Mouse (Mus musculus): ENCODE results near the gene Pnma1. TPM values are rescaled to one million over a fixed set of nuclear protein-coding genes. Genes with fewer than 3 reads are reported as not detected.

The Pnma1 gene
- polyA plus RNA-seq, 2 experiments, result 0.05 to 0.10 TPM

DNA sequence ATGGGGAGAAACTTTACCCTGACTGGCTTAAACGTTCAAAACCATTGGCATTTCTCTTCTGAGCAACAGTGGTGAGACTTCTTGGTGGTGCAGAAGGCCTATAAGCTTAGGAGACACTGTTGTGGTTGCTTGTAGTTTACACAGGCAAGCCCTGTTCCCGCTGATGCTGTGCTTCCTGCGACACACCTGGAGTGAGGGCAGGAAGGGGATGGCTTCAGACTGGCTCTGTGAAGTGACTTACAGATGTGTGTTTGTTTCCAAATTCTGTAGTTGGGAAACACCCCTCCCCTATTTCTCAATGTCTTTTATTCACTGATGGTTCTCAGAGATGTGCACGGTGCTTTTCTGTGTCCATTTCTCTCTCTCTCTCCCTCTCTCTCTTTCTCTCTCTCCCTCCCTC, 8.2 kb downstream of the Pnma1 start:
- no peaks in the 10 kb centered on the region for H3K36me3 ChIP-seq (replicated peaks; ENCODE audit: control insufficient read depth, insufficient read depth, low read depth)
- H3K9me3 ChIP-seq (ENCODE audit: control insufficient read depth, low read length), result no peaks in the 10 kb centered on the region
- DNase-seq (ENCODE audit: low read depth in 3 of 3, low spot score in 3 of 3) (no peak), ATAC-seq (ENCODE audit: insufficient read depth) (no peak)
- WGBS (ENCODE audit: insufficient replicate concordance), result 60% methylated on average over 4 of the region's 4 CpGs
- TF ChIP-seq EP300 (IDR thresholded peaks at IDR 0.05; ENCODE audit: low read depth) (no peak), CTCF (IDR thresholded peaks at IDR 0.05; ENCODE audit: low read depth) (no peak)
- no peak overlapping the region for H3K4me3 ChIP-seq (ENCODE audit: insufficient read depth in 1 of 2, low read depth in 2 of 2, low read length in 2 of 2)
- no peak overlapping the region for H3K27ac ChIP-seq
- H3K9ac ChIP-seq (replicated peaks), result no peak overlapping the region
- no peak overlapping the region for H3K4me2 ChIP-seq (ENCODE audit: low read depth)
- H3K27me3 ChIP-seq (ENCODE audit: control insufficient read depth, insufficient read depth, low read length), result no peaks in the 10 kb centered on the region
- no peaks in the 10 kb centered on the region for H3K4me1 ChIP-seq (replicated peaks; ENCODE audit: control insufficient read depth in 2 of 2, insufficient read depth in 2 of 2, low read length in 1 of 2)

DNA sequence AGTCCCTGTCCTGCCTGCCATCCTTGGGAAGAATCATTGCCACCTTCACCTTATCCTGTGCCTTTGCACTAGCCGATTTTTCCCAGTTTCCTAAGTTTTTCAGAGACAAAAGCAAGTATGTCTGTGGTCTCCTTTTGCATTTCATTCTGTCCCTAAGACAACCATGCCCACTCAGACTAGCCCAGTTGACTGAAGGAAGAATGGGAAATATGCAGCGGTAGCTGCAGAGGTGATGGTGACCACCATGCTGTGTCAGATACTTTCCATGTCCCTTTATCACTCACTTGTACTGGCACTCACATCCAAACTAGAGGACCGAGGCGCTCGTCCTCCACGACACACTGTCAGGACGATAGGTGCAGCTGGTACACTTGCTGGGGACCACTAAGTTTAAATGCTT, 11.2 kb downstream of the Pnma1 start:
- Histone ChIP-seq H3K4me2 (ENCODE audit: low read depth) (no peak overlapping the region), H3K27ac (no peak overlapping the region), H3K27me3 (ENCODE audit: control insufficient read depth, insufficient read depth, low read length) (no peaks in the 10 kb centered on the region), H3K9me3 (ENCODE audit: control insufficient read depth, low read length) (no peaks in the 10 kb centered on the region), H3K4me1 (replicated peaks; ENCODE audit: control insufficient read depth in 2 of 2, insufficient read depth in 2 of 2, low read length in 1 of 2) (no peaks in the 10 kb centered on the region), H3K36me3 (replicated peaks; ENCODE audit: control insufficient read depth, insufficient read depth, low read depth) (no peaks in the 10 kb centered on the region), H3K9ac (replicated peaks) (no peak overlapping the region), H3K4me3 (ENCODE audit: insufficient read depth in 1 of 2, low read depth in 2 of 2, low read length in 2 of 2) (no peak overlapping the region)
- ATAC-seq (ENCODE audit: insufficient read depth), result no peak
- no peak for TF ChIP-seq EP300 (IDR thresholded peaks at IDR 0.05; ENCODE audit: low read depth)
- no peak for TF ChIP-seq CTCF (IDR thresholded peaks at IDR 0.05; ENCODE audit: low read depth)
- no peak for DNase-seq (ENCODE audit: low read depth in 3 of 3, low spot score in 3 of 3)
- 86% methylated on average over 7 of the region's 7 CpGs for WGBS (ENCODE audit: insufficient replicate concordance)

DNA sequence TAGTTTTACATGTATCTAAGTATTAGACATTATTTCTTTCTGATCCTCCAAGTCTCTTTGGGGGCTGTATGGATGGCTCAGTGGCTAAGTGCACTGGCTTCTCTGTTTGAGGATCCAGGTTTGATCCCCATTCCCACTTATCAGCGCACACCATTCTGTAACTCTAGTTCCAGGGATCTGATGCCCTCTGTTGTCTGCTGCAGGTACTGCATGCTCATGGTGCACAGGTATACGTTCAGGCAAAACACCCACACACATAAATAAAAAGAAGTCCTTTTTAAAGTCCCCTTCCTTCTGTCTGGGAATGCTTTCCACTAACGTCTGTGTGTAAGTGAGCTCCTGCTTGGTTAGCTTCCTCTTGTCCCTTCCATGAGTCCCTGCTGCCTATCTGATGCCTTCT, 16.0 kb downstream of the Pnma1 start:
- peak in 1 of 3 experiments; percentile 35 for DNase-seq (ENCODE audit: low read depth in 3 of 3, low spot score in 3 of 3)
- Histone ChIP-seq H3K27me3 (ENCODE audit: control insufficient read depth, insufficient read depth, low read length) (no peaks in the 10 kb centered on the region), H3K4me3 (ENCODE audit: insufficient read depth in 1 of 2, low read depth in 2 of 2, low read length in 2 of 2) (no peak overlapping the region), H3K36me3 (replicated peaks; ENCODE audit: control insufficient read depth, insufficient read depth, low read depth) (no peaks in the 10 kb centered on the region), H3K4me2 (ENCODE audit: low read depth) (no peak overlapping the region), H3K9me3 (ENCODE audit: control insufficient read depth, low read length) (no peaks in the 10 kb centered on the region), H3K9ac (replicated peaks) (no peak overlapping the region), H3K4me1 (replicated peaks; ENCODE audit: control insufficient read depth in 2 of 2, insufficient read depth in 2 of 2, low read length in 1 of 2) (no peaks in the 10 kb centered on the region), H3K27ac (no peak overlapping the region)
- 56% methylated on average over 3 of the region's 3 CpGs for WGBS (ENCODE audit: insufficient replicate concordance)
- no peak for ATAC-seq (ENCODE audit: insufficient read depth)
- peak; percentile 87 for TF ChIP-seq CTCF (IDR thresholded peaks at IDR 0.05; ENCODE audit: low read depth)
- TF ChIP-seq EP300 (IDR thresholded peaks at IDR 0.05; ENCODE audit: low read depth), result no peak

DNA sequence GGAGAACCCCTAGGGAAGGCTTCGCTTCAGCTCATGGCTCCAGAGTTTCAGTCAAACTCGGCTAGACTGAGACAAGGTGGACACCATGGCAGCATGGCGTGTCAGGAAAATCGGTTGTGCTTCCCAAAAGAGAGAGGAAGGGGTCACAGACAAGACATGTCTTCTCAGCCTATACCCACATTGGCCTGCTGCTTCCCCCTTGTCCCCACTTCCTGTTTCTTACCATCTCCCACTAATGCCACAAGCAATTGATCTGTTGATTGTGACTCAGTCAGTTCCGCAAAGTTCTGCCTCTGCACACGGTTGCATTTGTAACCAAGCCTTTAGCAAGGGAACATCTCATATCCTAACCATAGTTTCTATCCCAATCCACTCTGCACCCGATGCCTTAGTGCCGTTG, 18.4 kb downstream of the Pnma1 start:
- DNase-seq (ENCODE audit: low read depth in 3 of 3, low spot score in 3 of 3), result no peak
- 51% methylated on average over 8 of the region's 8 CpGs for WGBS (ENCODE audit: insufficient replicate concordance)
- TF ChIP-seq CTCF (IDR thresholded peaks at IDR 0.05; ENCODE audit: low read depth) (no peak), EP300 (IDR thresholded peaks at IDR 0.05; ENCODE audit: low read depth) (no peak)
- H3K4me2 ChIP-seq (ENCODE audit: low read depth), result no peak overlapping the region
- no peak for ATAC-seq (ENCODE audit: insufficient read depth)
- H3K9ac ChIP-seq (replicated peaks), result no peak overlapping the region
- no peaks in the 10 kb centered on the region for H3K4me1 ChIP-seq (replicated peaks; ENCODE audit: control insufficient read depth in 2 of 2, insufficient read depth in 2 of 2, low read length in 1 of 2)
- H3K36me3 ChIP-seq (replicated peaks; ENCODE audit: control insufficient read depth, insufficient read depth, low read depth), result no peaks in the 10 kb centered on the region
- no peak overlapping the region for H3K4me3 ChIP-seq (ENCODE audit: insufficient read depth in 1 of 2, low read depth in 2 of 2, low read length in 2 of 2)
- no peak overlapping the region for H3K27ac ChIP-seq
- no peaks in the 10 kb centered on the region for H3K9me3 ChIP-seq (ENCODE audit: control insufficient read depth, low read length)
- no peaks in the 10 kb centered on the region for H3K27me3 ChIP-seq (ENCODE audit: control insufficient read depth, insufficient read depth, low read length)

GRCm38 (mm10) chr12:84128576-84128975, 19.7 kb downstream of the Pnma1 start:
- Histone ChIP-seq H3K4me2 (ENCODE audit: low read depth) (no peak overlapping the region), H3K4me1 (replicated peaks; ENCODE audit: control insufficient read depth in 2 of 2, insufficient read depth in 2 of 2, low read length in 1 of 2) (no peaks in the 10 kb centered on the region), H3K4me3 (ENCODE audit: insufficient read depth in 1 of 2, low read depth in 2 of 2, low read length in 2 of 2) (no peak overlapping the region), H3K9me3 (ENCODE audit: control insufficient read depth, low read length) (no peaks in the 10 kb centered on the region), H3K27ac (no peak overlapping the region), H3K27me3 (ENCODE audit: control insufficient read depth, insufficient read depth, low read length) (no peaks in the 10 kb centered on the region), H3K9ac (replicated peaks) (no peak overlapping the region), H3K36me3 (replicated peaks; ENCODE audit: control insufficient read depth, insufficient read depth, low read depth) (no peaks in the 10 kb centered on the region)
- ATAC-seq (ENCODE audit: insufficient read depth), result no peak
- no peak for DNase-seq (ENCODE audit: low read depth in 3 of 3, low spot score in 3 of 3)
- TF ChIP-seq CTCF (IDR thresholded peaks at IDR 0.05; ENCODE audit: low read depth) (no peak), EP300 (IDR thresholded peaks at IDR 0.05; ENCODE audit: low read depth) (no peak)
- WGBS (ENCODE audit: insufficient replicate concordance), result 71% methylated on average over 6 of the region's 6 CpGs
